Mouse (Mus musculus) Patski (cell line): Measurements from ENCODE around the gene Hps3. TPM values are rescaled to one million over a fixed set of nuclear protein-coding genes. Genes with fewer than 3 reads are reported as not detected.
"Not testable (repeated sequence)": the region's sequence is repeated elsewhere in the genome, so short reads cannot be mapped to it uniquely, and the experiment has no call there.

Source experiments
- ATAC-seq: fragments of 100-300 bp; one replicate; pipeline ENCODE4 v1.8.0; 2021
- CTCF ChIA-PET: fragments of 350-600 bp; sonication (Branson Sonifier 250); formaldehyde crosslinking; loops from one replicate; lab custom pipeline; 2022; ENCODE audit warnings: inconsistent platforms; lab: Charles Lee
- POLR2A ChIA-PET: fragments of 350-600 bp; sonication (Branson Sonifier 250); formaldehyde crosslinking; loops from one replicate; lab custom pipeline; 2022; ENCODE audit warnings: antibody characterized with exemption, inconsistent platforms; lab: Charles Lee
- DNase-seq: peaks from one replicate; pipeline ENCODE4 v3.0.0-alpha.2; 2011; ENCODE audit warnings: low read depth, low spot score
- H3K27me3 ChIP-seq: fragments of 371-371 bp; one replicate; pipeline ENCODE4 v1.5.1; 2021
- CTCF ChIP-seq: fragments of 100-300 bp; IDR thresholded peaks from one replicate; pipeline ENCODE4 v1.5.1; 2021
- in situ Hi-C: fragments of 300-500 bp; cut with MboI; formaldehyde crosslinking; loops from 3 replicates; pipeline ENCODE4 v1.11.1; 2018; ENCODE audit warnings: low pct_unique_long_range_greater_than_20kb, mixed read lengths
- polyA plus RNA-seq: library from polyadenylated mRNA; unstranded; gene quantifications from one replicate; pipeline ENCODE4 v1.2.3, GENCODE M21; 2021

Gene Hps3
- polyA plus RNA-seq, 1 experiment from 2014 or later, result 20.6 TPM

- DNase-seq (no peak), ATAC-seq (no peak)
- TF ChIP-seq CTCF, result no peak
- POLR2A ChIA-PET, result no interaction called here
- H3K27me3 ChIP-seq, result no peaks in the 10 kb centered on the region
- in situ Hi-C loops, result no loop called here
- CTCF ChIA-PET, result interaction anchor here (1.3 kb wide), 1 partner anchor 11 kb away, joined by 4 read pairs; no protein-coding TSS in a partner anchor
Observed at GRCm38 (mm10) chr3:20030807-20031206, 4.3 kb downstream of the Hps3 start.

- no peak for TF ChIP-seq CTCF
- CTCF ChIA-PET, result no interaction called here
- H3K27me3 ChIP-seq, result no peaks in the 10 kb centered on the region
- DNase-seq (no peak), ATAC-seq (no peak)
- POLR2A ChIA-PET, result interaction anchor here (0.7 kb wide), 1 partner anchor 17 kb away, joined by 10 read pairs; no protein-coding TSS in a partner anchor
- in situ Hi-C loops, result no loop called here
Observed at GRCm38 (mm10) chr3:20028640-20029039, 6.5 kb downstream of the Hps3 start.

- CTCF ChIA-PET, result interaction anchor here (0.8 to 1.8 kb wide), 5 partner anchors 8 to 25 kb away, joined by 3 to 5 read pairs (median 3); no protein-coding TSS in a partner anchor
- TF ChIP-seq CTCF, result no peak
Observed at GRCm38 (mm10) chr3:20027788-20028187, 7.3 kb downstream of the Hps3 start.

GRCm38 (mm10) chr3:20026996-20027689 is 8.0 kb downstream of the Hps3 start:
- ChIA-PET CTCF (interaction anchor here (0.8 to 1.8 kb wide), 6 partner anchors 7 to 24 kb away, joined by 3 to 5 read pairs (median 3); no protein-coding TSS in a partner anchor), POLR2A (no interaction called here)
- ATAC-seq (no peak), DNase-seq (no peak)
- H3K27me3 ChIP-seq, result no peaks in the 10 kb centered on the region
- no peak for TF ChIP-seq CTCF
- in situ Hi-C loops, result no loop called here

More at GRCm38 (mm10) chr3:20027788-20028187, 7.3 kb downstream of the Hps3 start:
- ATAC-seq (no peak), DNase-seq (no peak)
- in situ Hi-C loops, result no loop called here
- no peaks in the 10 kb centered on the region for H3K27me3 ChIP-seq
- POLR2A ChIA-PET, result interaction anchor here (0.6 to 0.7 kb wide), 2 partner anchors 12 to 165 kb away, joined by 4 read pairs; no protein-coding TSS in a partner anchor

GRCm38 (mm10) chr3:20026481-20026880 is 8.6 kb downstream of the Hps3 start:
- ChIA-PET POLR2A (no interaction called here), CTCF (interaction anchor here (1.1 to 1.8 kb wide), 2 partner anchors 13 to 16 kb away, joined by 3 to 4 read pairs; no protein-coding TSS in a partner anchor)
- H3K27me3 ChIP-seq, result no peaks in the 10 kb centered on the region
- no peak for ATAC-seq
- DNase-seq, result no peak
- no peak for TF ChIP-seq CTCF
- in situ Hi-C loops, result no loop called here

GRCm38 (mm10) chr3:20023832-20024231 is 11.3 kb downstream of the Hps3 start:
- no peak for ATAC-seq
- ChIA-PET POLR2A (no interaction called here), CTCF (interaction anchor here (0.9 to 2.1 kb wide), 4 partner anchors 10 to 55 kb away, joined by 3 to 7 read pairs (median 4); partner anchors contain the start of gene Hps3)
- in situ Hi-C loops, result no loop called here
- TF ChIP-seq CTCF, result no peak
- H3K27me3 ChIP-seq, result no peaks in the 10 kb centered on the region
- DNase-seq, result no peak

- H3K27me3 ChIP-seq, result no peaks in the 10 kb centered on the region
- CTCF ChIA-PET, result interaction anchor here (1.3 kb wide), 1 partner anchor 16 kb away, joined by 3 read pairs; no protein-coding TSS in a partner anchor
- no peak for ATAC-seq
- no peak for DNase-seq
- TF ChIP-seq CTCF, result no peak
- in situ Hi-C loops, result no loop called here
- POLR2A ChIA-PET, result no interaction called here
Observed at GRCm38 (mm10) chr3:20018076-20018475, 17.0 kb downstream of the Hps3 start.

GRCm38 (mm10) chr3:20014454-20014853 is 20.7 kb downstream of the Hps3 start:
- CTCF ChIA-PET, result interaction anchor here (1.0 to 1.9 kb wide), 2 partner anchors 9 to 13 kb away, joined by 3 to 7 read pairs; no protein-coding TSS in a partner anchor
- TF ChIP-seq CTCF, result no peak
- H3K27me3 ChIP-seq, result no peaks in the 10 kb centered on the region
- DNase-seq, result no peak
- no peak for ATAC-seq
- POLR2A ChIA-PET, result interaction anchor here (0.8 to 1.0 kb wide), 2 partner anchors 11 to 18 kb away, joined by 3 to 4 read pairs; no protein-coding TSS in a partner anchor
- in situ Hi-C loops, result loop anchor here (5.0 kb wide), 1 partner anchor 183 kb away; no protein-coding TSS in a partner anchor

- H3K27me3 ChIP-seq, DNase-seq, POLR2A ChIA-PET: not testable (repeated sequence)
- ATAC-seq, result peak; percentile 29
- in situ Hi-C loops, result loop anchor here (5.0 kb wide), 1 partner anchor 186 kb away; no protein-coding TSS in a partner anchor
- CTCF ChIA-PET, result interaction anchor here (0.7 to 1.8 kb wide), 5 partner anchors 9 to 109 kb away, joined by 3 to 5 read pairs (median 4); no protein-coding TSS in a partner anchor
Observed at GRCm38 (mm10) chr3:20010905-20011304, 24.2 kb downstream of the Hps3 start.

GRCm38 (mm10) chr3:20010464-20010863 is 24.7 kb downstream of the Hps3 start:
- TF ChIP-seq CTCF, result no peak
- POLR2A ChIA-PET, result interaction anchor here (0.6 kb wide), 1 partner anchor 53 kb away, joined by 5 read pairs; no protein-coding TSS in a partner anchor
- in situ Hi-C loops, result loop anchor here (5.0 kb wide), 1 partner anchor 187 kb away; no protein-coding TSS in a partner anchor
- no peaks in the 10 kb centered on the region for H3K27me3 ChIP-seq
- CTCF ChIA-PET, result interaction anchor here (0.7 to 1.8 kb wide), 5 partner anchors 10 to 108 kb away, joined by 3 to 5 read pairs (median 4); no protein-coding TSS in a partner anchor
- ATAC-seq (no peak), DNase-seq (no peak)
